Mouse (Mus musculus): ENCODE measurements at regions not wholly inside any gene's neighbourhood (a gene's known extent, or its start where the extent isn't known, plus 50 kb on each side); places are given as distances from the start of the nearest gene placed in this dataset.
A peak's percentile ranks its signal among the peaks of the same experiment; 100 is the strongest.

- DNase-seq, result no peak
These were observed 153.3 kb downstream of the Shq1 start for GRCm38 (mm10) chr6:100517662-100518061.

GRCm38 (mm10) chr6:100512676-100513075, 158.3 kb downstream of the Shq1 start:
- peak; percentile 41 to 42 for DNase-seq

DNA sequence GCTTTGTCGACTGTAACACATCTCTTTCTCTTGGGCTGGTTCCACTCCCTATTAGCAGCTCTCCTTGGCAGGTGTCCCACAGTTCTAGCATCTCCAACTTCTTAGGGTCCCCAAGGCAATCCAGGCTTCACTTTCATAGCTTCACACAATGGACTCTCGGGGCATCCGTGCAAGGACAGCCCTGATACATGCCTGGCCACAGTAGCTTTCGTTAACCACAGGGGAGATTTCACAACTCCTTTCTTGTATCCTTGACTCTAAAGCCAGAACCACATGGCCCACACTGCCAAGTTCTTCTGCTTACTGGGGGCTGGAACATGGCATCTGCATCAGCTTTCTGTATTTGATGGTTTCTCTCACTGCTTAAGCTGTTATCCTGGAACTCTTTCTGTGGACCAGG, 160.3 kb downstream of the Shq1 start:
- no peak for DNase-seq

GRCm38 (mm10) chr6:100505506-100506247, 165.3 kb downstream of the Shq1 start:
- no peak for DNase-seq

GRCm38 (mm10) chr6:100502961-100503782, 167.8 kb downstream of the Shq1 start:
- DNase-seq, result no peak

GRCm38 (mm10) chr6:100502139-100502538, 168.8 kb downstream of the Shq1 start:
- DNase-seq, result no peak

- DNase-seq, result no peak
These were observed 170.2 kb downstream of the Shq1 start for GRCm38 (mm10) chr6:100500741-100501140.

DNA sequence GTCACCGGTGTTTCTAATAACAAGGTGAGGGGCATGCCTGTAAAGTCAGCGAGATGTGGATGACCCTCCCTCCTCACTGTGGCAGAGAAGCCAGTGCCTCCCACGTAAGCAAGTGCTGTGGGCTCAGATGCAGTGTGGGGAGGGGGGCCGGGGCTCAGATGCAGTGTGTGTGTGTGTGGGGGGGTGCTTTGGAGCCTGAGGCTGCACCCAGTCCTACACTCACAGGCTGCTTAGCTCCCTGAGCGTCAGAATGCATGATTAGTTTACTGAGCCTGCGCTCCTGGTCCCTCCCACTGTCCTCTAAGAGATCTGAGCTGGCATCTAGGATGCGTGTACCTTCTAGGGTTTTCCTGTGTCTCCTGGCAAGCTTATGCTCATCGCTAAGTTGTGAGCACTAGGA, 170.9 kb downstream of the Shq1 start:
- DNase-seq, result no peak

- DNase-seq, result no peak
These were observed 172.1 kb downstream of the Shq1 start for GRCm38 (mm10) chr6:100498861-100499271.

GRCm38 (mm10) chr6:100498126-100498525, 172.8 kb downstream of the Shq1 start:
- no peak for DNase-seq

DNA sequence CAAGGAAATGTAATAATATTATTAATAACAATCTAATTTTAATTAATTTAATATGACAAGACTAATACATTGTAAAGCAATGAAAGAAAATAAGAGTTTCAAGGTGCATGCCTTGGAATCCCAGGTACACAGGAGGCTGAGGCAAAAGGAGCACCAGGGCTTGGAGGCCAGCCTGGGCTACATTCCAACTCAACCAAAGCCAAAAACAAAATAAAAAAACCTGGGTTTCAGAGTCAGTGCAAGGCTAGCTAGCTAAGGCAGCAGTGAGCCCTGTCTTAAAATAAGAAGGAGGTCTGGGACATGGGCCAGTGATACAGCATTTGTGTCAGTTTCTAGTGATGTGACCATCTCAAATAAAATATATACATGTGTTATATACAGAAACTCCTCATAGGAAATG, 174.8 kb downstream of the Shq1 start:
- no peak for DNase-seq

GRCm38 (mm10) chr6:100495131-100495530, 175.8 kb downstream of the Shq1 start:
- DNase-seq, result no peak

- no peak for DNase-seq
These were observed 177.4 kb downstream of the Shq1 start for GRCm38 (mm10) chr6:100493558-100493957.

DNA sequence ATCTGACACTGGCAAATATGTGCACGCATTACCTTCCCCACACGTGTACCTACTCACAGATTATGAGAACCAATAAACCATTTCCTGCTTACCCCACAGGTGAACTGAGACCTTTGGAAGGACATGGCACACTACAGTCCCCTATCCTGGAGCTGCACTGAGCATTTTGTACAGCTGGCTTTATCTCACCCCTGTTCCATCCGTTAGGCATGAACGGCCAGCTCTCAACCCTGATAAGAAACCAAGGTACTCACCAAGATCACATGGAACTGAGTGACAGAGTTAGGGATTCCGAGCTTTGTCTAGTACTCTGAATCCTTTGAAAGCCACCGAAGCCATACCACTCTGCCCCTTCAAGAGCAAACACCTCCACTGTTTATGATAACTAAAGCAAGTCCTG, 179.1 kb downstream of the Shq1 start:
- no peak for DNase-seq

GRCm38 (mm10) chr6:100490920-100491712, 179.8 kb downstream of the Shq1 start:
- DNase-seq, result no peak

GRCm38 (mm10) chr6:100483836-100484235, 187.1 kb downstream of the Shq1 start:
- no peak for DNase-seq

- DNase-seq, result peak; percentile 16 to 41
These were observed 187.7 kb downstream of the Shq1 start for GRCm38 (mm10) chr6:100483084-100483810.

GRCm38 (mm10) chr6:100482572-100482971, 188.4 kb downstream of the Shq1 start:
- no peak for DNase-seq

GRCm38 (mm10) chr6:100480525-100480924, 190.4 kb downstream of the Shq1 start:
- no peak for DNase-seq

GRCm38 (mm10) chr6:100479881-100480280, 191.1 kb downstream of the Shq1 start:
- DNase-seq, result no peak

DNA sequence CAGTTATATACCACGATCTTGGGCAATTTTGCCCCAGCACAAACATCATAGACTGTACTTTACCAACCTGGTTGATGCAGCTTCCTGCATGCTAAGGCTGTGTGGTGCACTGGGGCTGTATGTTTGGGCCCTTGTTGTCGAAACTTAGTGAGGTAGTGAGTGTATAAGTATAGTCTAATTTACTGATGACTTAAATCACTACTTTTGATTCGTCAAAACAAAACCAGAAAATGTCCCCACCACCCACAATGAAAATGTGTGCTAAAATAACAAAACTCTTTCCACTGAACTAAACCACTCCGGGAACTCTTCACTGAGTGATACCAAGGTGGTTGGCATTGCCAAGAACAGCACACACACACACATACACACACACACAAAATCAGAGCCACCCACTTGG, 191.5 kb downstream of the Shq1 start:
- DNase-seq, result no peak

- DNase-seq, result no peak
These were observed 189.5 kb upstream of the Rybp start for GRCm38 (mm10) chr6:100476550-100477366.
